18 mouse cellular contexts compared by ENCODE assay signal in the genomic region with DNA sequence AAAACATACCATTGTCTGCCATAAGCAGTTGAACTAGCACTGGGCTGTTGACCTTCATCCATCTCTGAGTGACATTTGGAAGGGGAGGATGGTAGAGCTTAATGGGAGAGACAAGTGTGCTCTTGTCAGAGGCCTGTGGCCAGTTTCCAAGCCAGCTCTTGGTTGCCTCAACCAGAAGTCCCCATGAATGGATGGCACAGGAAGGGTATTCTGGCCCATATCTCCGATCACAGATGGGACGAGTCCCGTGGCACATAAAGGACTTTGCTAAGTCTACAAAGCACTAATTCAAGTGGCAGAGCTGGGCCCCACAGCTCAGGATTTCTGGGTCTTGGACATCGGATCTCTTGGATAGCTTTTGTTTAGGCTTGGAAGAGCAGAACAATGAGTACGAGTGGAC.
"Had no signal": no experiment of that assay in that cellular context is flagged by ENCODE, and none has a peak within 500 bp of the region (broad histone marks: within the 10 kb centered on the region; RNA-seq: fewer than 3 reads in every experiment).

No protein-coding gene starts in this region.

- H3K27ac ChIP-seq: lung, embryonic 15.5 days; midbrain, embryonic 10.5 days; midbrain, embryonic 12.5 days; neural tube, embryonic 13.5 days; neural tube, embryonic 15.5 days had no signal

- H3K9me3 ChIP-seq: lung, embryonic 15.5 days; midbrain, embryonic 10.5 days; midbrain, embryonic 12.5 days; neural tube, embryonic 13.5 days; neural tube, embryonic 15.5 days had no signal

- DNase-seq: liver, postnatal 0 days; lung, adult 2 months; lung, postnatal 14 days; lung, postnatal 4 days; midbrain, embryonic 14.5 days; retina, postnatal 1 day; right cerebral cortex, adult 18-20 months; right cerebral cortex, postnatal 25 days; right cerebral cortex, postnatal 4 days; spleen, adult 18-20 months; thymus, adult 2 months; thymus, postnatal 25 days had no signal

- H3K36me3 ChIP-seq: lung, embryonic 15.5 days; midbrain, embryonic 10.5 days; midbrain, embryonic 12.5 days; neural tube, embryonic 13.5 days; neural tube, embryonic 15.5 days had no signal

- H3K4me3 ChIP-seq: lung, embryonic 15.5 days; midbrain, embryonic 10.5 days; midbrain, embryonic 12.5 days; myocyte; neural tube, embryonic 13.5 days; neural tube, embryonic 15.5 days had no signal

- H3K27me3 ChIP-seq: lung, embryonic 15.5 days; midbrain, embryonic 12.5 days; neural tube, embryonic 13.5 days; neural tube, embryonic 15.5 days had no signal
